Mouse (Mus musculus) layer of hippocampus, adult 9-11 months (tissue): ENCODE results near the gene Agap1.

ENCODE experiments used
- DNase-seq: peaks from one replicate; pipeline ENCODE4 v3.0.0; 2022

The Agap1 gene

DNA sequence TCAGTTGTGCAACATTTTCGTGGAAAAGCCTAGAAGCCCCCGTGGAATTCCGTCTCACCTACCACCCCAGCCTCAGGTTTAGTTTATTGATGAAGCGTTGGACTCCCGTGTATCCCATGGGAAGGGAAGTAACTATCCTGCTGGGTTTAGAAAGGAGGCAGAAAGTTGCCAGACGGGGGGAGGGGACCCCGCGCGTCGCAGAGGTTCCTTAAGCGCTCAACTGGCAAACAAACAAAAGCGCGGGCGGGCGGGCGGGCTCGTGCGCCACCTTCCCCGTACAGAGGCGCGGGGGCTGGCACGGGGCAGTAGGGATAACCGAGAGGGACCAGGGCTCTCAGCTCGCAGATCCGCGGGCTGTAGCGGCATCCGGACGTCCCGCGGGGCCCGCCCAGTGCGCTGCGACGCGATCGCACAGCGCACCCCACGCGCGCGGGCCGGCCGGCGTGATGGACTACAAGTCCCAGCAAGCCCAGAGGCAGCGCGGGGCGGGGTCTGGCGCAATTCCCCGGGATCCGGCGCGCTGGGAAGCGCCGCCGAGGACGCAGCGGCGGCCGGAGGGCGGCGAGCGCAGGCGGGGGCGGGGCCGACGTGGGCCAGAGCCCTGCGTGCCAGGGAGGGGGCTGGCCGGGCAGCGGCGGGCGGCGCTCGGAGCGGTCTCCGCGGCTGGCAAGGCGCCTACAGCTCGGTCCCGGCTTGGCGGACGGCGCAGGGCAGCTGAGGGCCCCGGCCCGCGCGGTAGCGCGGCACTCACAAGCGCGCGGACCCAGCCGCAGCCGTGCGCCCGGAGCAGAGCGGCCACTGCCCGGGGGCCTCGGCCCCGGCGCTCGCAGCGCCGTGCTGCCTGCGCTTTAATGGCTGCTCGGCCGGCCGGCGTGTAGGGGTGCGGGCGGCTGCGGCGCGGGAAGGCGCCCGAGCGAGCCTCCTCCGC is at the start of gene Agap1:
Agap1 (plus strand) TSS at position 611 of the 928 bp plus-strand sequence.
- peak; percentile 96 for DNase-seq

DNA sequence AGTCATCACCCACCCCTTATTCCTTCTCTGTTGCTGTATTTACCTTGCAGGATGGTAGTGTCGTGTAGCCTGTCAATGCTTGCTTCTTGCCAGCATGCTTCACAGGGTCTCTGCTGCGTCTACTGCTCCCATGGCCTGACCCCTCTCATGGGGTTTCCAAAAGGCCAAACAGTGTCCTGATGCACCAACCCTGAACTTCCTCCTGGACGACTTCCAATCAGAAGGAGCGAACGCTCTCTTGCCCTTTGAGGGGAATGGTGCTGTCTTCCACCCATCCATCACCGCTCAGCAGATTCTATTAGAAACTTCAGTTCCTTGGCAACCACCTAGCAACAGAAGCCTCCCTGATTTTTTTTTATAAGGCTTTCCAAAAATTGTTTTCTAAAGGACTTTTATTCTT is 48.6 kb upstream of the Agap1 start:
- no peak for DNase-seq

DNA sequence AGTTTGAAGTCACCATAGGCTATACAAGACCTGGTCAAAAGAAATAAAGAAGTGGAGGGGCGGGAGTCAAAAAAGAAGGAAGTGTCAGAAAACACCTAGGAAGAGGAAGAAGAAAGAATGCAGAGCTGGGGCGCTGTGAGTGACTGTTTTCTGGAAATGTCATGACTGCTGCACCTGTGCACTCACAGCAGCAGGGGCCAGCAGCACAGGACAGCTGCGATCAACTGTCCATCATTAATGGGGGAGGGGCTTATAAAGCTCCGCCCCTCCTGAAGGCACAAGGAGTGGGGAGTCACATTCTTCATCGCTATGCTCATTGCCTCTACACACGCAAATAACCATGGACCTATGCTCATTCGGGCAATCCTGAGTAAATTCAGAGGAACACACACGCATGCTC is 46.6 kb upstream of the Agap1 start:
- DNase-seq = no peak

DNA sequence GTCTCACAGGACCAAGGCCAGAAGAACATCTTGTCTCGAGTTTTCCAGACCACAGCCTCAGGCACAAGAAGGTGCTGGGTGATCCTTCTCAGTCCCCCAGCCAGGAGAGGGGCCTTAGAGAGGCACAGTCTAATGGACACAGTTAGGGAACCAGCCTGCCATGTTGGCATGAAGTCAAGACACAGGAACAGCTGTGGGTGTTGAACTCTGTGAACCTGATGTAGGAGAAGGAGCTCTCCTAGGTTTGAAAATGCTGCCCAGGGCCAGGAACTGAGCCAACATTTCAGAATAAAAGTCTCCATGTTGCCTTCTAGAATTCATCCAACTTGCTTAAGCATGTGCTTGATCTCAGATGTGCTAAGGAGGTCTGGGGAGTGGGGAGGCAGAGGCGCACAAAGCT is 41.5 kb upstream of the Agap1 start:
- no peak for DNase-seq

DNA sequence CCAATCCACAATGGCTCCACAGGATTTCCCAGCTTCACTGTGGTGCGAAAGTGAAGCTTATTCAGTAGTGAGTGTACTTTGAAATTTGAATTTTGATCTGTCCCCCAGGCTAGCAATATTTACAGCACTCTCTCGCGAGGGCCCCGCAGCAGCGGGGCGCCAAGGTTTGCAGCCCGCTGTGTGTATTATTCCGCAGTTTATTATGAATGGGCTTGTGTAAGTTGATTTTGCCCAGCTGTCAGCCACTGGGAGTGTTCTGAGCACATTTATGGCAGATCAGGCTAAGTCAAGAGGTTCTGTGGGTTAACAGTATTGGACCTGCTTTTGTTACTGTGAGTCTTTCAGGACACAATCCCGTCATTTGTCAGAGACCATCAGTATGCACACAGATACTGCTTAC is 40.0 kb upstream of the Agap1 start:
- no peak for DNase-seq

DNA sequence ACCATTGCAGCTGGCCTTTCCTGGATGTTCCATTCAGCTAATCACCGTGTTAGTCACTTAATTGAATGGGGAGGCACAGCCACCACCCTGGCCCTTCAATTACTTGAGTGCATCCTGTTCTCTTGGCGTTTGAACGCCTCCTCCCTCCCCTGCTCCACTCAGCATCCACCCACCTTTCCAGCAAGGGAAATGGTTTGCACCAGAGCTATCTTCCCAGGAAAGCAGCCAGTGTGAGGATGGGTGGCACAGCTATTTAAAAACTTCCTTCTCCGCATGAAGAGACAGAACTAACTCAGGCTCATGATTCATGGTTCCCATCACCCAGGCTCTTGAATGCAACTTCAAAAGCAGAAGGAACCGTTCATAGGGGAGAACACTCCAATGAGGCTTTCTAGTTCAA is 37.7 kb upstream of the Agap1 start:
- peak; percentile 49 for DNase-seq

DNA sequence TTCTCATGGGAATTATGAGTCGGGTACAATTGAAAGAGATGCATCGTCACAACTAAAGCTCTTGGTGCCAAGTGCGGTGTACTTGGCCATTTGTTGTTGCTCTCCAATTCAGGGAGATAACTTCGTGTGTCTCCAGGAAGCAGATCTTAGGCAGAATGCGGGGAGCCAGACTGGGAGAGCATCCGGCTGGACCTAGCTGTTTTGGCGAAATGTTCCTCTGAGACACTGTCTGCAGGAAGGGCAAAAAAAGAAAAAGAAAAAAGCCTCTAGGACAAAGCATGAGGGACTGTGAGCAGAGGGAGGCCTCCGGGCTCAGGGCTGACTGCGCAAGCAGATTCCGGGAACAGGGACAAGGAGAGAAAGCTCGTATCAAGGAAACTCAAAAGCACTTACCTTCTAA is 34.0 kb upstream of the Agap1 start:
- DNase-seq = no peak

DNA sequence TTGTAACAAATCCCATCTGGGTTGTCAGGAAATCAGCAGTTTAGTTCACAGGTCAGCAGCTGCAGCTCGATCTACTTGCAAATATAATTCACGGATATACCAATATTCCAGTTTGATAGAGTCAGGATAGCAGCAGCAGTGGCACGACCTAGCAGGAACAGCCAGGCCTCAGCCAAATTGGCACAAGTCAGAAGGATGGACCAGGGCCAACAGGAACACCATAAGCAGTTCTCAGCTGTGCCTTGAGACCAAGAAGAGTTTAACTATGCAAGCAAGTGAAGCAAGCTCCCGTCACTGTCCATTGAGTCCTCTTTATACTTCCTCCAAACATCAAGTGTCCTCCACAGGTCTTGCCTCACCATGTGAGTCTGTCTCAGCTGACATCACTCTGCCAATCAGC is 33.2 kb upstream of the Agap1 start:
- DNase-seq = no peak

DNA sequence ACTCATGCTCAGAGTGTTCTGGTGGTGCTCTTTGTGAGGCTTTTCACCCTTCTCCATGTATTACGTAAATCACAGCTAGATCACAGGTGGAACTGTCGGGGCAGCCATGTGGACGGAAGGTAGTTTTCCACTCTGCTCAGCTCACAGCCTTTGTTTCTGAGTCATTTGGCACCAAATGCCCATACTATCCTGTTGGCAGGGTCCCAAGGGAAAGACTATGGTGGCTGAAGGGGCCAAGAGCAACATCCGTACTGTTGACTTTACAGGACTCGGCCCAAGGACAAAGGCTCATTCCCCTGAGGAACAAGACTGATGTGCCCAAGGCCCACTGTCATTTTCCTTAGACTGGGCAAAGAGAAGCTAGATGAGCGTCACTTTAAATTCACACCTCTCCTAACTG is 30.0 kb upstream of the Agap1 start:
- DNase-seq = no peak

DNA sequence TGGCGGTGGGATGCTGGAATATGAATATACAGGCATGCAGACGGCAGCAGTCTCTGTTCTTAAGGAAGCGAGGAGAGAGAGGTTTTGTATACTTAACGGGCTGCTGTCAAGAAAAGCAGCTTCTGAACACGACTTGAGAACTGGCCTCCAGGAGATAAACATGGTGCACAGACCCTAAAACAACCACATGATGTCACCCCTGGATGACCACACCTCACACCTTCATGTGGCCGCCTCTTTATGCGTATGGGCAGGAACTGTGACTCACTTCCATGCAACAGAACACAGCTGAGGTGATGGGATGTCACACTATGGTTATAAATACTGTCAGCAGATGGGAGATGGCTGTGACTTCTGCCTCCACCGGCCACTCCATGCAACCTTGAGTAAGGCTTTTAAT is 28.5 kb upstream of the Agap1 start:
- DNase-seq = no peak

DNA sequence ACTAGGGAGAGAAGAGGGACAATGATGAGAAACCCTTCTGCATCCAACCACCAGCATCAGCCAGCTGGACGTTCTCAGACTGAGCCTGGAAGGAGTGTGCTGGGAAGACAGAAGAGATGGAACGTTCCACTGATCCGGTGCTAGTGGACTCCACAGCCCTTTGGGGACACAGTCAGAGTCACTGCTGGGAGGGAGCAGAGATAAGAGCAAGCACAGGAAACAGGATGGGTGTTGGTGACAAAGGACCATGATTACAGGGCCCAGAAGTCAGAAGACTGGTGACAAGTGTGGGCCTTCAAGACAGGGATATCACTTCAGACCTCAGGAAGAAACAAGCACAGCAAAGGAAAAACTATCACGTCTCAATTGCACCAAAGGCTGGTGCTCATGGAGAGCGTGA is 25.9 kb upstream of the Agap1 start:
- no peak for DNase-seq

DNA sequence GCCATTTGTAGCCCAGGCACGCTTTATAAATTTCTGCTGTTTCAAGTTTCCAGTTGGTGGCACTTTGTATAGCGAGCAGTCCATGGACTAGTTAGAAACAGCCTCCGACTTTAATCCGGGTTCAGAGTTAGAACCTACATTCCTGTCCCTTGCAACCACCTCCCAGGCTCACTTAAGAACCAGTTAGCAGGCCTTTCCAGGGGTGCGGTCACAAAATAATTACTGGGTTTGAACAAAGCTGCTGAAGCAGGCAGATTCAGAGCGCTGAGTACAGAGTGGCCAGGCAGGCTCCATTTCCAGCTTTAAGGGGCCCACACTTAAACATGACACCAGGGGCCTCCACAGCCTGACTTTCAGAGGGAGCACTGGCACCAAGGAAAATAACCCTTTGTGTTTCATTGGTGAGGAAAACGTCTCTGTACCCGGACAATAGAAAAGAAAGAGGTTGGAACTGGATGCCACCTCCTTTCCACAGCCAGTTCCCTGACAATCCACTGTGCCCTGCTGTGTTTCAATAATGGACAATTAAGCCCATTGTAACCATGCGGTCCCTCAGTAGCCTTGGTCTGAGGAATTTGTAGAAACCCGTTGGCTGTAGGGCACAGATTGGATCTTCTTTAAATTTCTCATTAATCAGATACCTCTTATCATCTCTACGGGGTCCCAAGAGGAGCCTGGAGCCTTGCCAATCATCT is 24.5 kb upstream of the Agap1 start:
- DNase-seq = peak; percentile 58

DNA sequence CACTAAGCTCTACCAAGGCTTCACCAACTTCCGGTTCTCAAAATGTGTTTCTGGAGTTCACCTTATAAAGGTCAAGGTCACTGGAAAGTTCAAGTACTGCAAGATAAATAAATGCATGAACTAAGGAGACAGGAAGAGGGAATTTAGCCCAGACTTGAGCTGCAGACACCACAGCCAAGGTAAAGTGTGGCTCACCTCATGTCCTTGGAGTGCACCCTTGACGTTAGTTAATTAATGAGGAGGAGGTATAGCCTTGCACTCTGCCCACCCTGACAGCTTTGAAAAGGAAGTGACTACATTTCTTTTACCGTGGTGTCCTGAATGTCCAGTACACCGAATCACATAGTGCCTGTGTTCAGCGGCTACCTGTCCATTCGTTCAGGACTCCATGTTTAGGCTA is 15.3 kb upstream of the Agap1 start:
- DNase-seq = no peak

DNA sequence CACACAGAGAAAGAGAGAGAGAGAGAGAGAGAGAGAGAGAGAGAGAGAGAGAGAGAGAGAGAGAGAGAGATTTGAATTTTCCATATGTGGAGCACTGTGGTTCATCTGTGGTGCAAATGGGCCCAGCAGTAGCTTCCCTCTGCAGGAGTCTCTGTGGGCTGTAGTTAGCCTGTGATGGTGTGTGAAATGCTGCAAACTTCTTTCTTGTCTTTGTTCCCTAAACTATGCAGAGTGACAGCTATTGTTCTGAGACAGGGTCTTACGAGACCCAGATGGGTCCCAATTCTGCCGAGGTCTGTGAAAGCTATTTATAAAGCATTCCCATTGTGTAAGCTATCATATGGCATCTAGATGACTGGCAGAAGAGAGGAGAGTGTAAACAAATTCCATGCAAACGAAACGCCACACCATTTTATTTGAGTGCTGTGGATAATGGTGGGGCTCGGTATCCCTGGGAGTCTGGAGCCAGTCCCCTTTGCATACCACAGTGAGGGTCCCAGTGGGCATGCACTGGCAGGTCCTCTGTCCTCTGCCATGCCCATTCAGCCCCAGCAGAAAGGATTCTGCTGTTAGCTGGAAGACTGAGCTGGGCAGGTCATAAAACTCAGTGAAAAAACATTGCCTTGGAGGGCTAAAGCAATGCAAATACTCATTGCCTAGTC is 13.2 kb upstream of the Agap1 start:
- DNase-seq = no peak

DNA sequence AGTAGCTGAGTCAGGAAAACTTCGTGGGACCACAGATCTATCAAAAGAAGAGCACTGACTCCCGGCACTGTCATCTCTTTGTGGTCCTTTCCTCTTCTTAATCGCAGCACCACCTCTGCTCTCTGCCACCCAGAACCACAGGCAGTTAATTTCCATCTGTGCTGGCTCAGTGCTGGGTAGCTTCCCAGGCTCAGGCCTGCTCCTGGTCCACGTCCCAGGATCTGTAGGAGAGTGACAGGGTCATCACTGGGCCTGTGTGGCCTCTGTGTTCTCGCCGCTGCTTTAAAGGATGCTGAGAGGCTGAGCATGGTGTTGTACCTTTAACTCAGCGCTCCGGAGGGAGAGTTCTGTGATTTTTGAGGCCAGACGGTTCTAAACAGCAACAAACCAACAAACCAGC is 11.1 kb upstream of the Agap1 start:
- DNase-seq = no peak

DNA sequence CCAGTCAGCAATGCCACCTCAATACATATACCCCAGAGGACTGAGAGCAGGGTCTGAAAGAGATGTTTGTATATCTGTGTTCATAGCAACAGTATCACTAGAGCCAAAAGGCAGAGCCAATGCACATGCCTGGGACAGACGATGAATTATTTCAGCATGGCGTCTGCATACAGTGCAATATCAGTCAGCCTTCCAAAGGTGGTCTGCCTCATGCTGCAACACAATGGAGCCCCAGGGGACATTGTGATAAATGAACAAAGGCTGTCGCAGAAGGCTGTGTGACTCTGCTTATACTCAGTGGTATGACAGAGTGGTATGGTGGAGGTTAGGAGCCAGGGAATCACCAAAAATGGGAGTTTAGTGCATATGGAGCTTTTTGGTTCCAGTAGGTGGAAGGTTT is 10.6 kb upstream of the Agap1 start:
- DNase-seq = no peak

DNA sequence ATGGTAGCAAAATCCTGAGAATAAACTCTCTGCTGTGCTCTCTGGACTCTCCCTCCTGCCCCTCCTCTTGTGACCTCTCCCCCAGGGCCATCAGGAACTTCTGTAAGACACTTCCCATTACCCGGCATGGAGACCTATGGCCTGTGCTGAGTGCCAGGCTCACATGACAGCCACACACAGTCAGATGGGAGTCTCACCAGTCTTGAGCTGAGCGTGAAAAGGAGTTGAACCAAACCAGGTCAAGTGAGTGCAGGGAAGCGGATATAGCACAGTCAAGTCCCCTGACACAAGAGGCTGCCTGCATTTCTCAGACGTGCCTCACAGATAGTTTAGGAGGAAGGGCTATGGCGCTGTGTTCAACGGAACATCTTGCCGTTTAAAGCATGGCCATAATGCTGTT is 4.5 kb upstream of the Agap1 start:
- DNase-seq = no peak

DNA sequence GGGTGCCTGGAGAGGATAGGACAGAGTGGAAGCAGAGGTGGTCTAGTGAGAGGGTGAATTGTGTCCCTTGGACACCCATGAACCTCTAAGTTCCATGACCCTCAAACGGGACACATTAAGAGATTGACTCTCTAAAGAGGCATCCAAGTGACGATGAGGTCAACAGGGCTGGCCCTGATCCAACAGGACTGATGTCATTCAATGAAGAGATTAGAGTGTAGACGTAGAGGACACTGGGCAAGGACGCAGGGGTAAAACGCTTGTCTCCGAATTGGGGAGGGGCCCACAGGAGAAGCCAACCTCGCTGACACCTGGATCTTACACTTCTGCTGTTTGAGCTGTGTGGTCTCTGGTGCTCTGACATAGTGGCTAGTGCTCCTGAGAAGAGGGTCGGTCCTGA is 2.5 kb upstream of the Agap1 start:
- DNase-seq = no peak

DNA sequence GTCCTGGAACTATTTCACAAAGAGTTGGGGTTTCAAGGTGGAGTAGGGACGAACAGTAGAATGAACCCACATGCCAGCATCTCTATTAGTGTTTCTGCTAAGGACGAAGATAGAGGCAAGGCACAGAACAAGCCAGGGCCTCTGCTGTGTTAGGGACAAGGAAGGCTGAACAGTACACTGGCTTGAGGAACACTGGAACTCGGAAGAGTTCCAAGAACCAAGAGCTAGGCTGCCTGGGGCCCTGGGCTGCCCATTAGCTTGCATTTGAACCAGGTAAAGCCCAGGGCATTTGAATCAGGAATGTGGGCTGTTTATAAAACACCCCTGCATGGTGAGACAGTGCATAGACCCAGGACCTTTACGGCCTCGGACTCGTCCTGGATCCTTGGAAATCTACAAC is 940 bp upstream of the Agap1 start:
- DNase-seq = no peak

DNA sequence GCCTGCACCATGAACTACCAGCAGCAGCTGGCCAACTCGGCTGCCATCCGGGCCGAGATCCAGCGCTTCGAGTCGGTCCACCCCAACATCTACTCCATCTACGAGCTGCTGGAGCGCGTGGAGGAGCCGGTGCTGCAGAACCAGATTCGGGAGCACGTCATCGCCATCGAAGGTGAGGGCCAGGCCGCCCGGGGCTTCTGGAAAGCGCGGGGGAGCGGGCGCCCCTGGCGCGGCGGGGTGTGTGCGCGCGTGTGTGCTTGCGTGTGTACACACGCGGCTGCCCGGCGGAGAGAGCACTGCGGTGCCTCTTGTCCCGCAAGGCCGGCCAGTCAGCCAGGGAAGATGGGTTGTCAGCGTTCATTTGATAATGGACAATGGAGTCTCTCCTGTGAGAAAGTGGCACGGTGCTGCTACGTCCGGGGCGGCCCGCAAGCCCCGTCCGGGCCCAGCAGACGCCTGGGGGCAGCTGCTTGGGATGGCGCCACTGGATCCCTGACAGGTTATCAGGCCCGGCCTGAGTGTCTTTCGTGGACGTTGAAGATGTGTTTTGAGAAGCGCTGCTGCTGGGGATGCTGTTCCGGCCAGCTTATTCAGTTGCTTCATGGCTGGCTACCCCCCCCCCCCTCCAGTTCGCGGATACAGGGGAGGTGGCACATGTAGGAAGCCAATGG is 950 bp downstream of the Agap1 start:
- DNase-seq = peak; percentile 59

DNA sequence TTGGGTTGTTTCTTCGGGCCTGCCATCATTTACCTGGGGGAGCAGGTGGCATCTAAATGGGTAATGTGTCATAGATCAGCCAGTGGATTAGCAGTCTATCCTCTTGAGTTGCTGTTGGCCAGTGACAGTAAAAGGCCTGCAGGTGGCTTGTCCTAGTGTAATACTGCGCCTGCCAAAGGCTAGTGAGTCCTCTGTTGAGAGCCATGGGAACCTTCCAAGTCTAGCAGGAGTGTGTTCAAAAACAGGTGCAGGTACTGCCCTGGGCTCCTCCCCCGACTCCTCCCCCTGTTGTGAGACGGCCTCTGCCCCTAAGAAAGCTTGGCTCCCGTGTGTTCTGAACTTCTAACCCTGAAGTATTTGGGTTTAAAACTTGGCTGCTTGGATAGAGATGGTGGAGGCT is 1.9 kb downstream of the Agap1 start:
- DNase-seq = no peak

DNA sequence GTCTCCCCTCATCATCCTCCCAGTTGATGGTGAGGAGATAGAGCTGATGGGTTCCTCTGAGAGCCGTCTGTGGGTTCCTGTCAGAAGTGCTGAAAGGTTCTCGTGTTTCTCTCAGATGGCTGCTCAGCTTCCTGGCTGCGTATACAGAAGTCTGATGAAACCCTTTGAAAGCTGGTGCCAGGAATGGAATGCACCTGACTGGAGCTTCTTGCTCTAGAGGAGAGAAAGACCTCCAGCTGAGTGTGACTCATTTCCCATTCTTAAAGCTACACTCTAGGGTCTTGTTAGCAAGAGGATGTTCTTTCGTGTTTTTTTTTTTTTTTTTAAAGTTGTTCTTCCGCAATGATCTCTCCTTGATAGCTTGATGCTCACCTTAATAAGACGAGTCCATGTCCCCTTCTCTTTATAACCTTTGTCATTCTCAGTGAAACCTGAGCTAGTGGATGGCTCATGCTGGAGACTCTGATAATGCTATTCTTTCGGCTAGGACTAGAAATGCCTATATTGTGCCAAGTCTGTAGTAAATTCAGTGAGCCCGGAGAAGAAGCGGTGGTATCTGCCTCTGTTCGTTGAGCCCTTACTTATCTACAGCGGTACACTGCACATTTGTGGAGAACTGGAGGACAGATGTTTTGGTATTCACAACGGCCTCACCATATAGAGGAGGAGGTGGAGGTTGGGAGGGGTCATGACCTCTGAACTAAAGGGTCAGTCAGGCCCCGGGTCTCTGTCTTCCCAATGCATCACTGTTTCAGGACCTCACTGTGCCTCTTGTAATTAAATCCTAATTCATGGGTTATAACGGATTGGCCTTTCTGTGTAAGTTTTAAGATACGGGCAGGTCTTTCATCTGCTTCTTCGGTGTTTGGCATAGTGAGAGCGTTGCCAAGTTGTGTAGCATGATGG is 2.8 kb downstream of the Agap1 start:
- DNase-seq = no peak
